Mouse (Mus musculus): ENCODE measurements around the gene Bpifb2.
"Not testable (repeated sequence)": the region's sequence is repeated elsewhere in the genome, so short reads cannot be mapped to it uniquely, and the experiment has no call there.

The Bpifb2 gene

GRCm38 (mm10) chr2:153874745-153875144 is at the start of gene Bpifb2:
Bpifb2 (plus strand) TSS chr2:153875045.
- DNase-seq: no peak

- not testable (repeated sequence) for DNase-seq
These were observed 48.9 kb upstream of the Bpifb2 start for GRCm38 (mm10) chr2:153825900-153826299.

- DNase-seq: peak; percentile 73 to 79
These were observed 47.5 kb upstream of the Bpifb2 start for GRCm38 (mm10) chr2:153827171-153827830.

- DNase-seq: no peak
These were observed 46.1 kb upstream of the Bpifb2 start for GRCm38 (mm10) chr2:153828704-153829103.

GRCm38 (mm10) chr2:153833291-153833690 is 41.6 kb upstream of the Bpifb2 start:
- DNase-seq: no peak

GRCm38 (mm10) chr2:153842854-153843253 is 32.0 kb upstream of the Bpifb2 start:
- DNase-seq: peak; percentile 60 to 65

GRCm38 (mm10) chr2:153848389-153848788 is 26.5 kb upstream of the Bpifb2 start:
- DNase-seq: no peak

- peak; percentile 67 to 76 for DNase-seq
These were observed 24.4 kb upstream of the Bpifb2 start for GRCm38 (mm10) chr2:153850351-153851029.

- DNase-seq: peak; percentile 90 to 91
These were observed 23.9 kb upstream of the Bpifb2 start for GRCm38 (mm10) chr2:153851030-153851360.

GRCm38 (mm10) chr2:153853544-153853943 is 21.3 kb upstream of the Bpifb2 start:
- no peak for DNase-seq

- DNase-seq: peak; percentile 86 to 89
These were observed 15.3 kb upstream of the Bpifb2 start for GRCm38 (mm10) chr2:153859581-153859980.

- DNase-seq: no peak
These were observed 14.5 kb upstream of the Bpifb2 start for GRCm38 (mm10) chr2:153860315-153860714.

GRCm38 (mm10) chr2:153860715-153861114 is 14.1 kb upstream of the Bpifb2 start:
- no peak for DNase-seq

GRCm38 (mm10) chr2:153861960-153862359 is 12.9 kb upstream of the Bpifb2 start:
- DNase-seq: no peak

GRCm38 (mm10) chr2:153870984-153871383 is 3.9 kb upstream of the Bpifb2 start, which contains the start of gene Sun5:
Sun5 (minus strand) TSS chr2:153871084.
- no peak for DNase-seq

GRCm38 (mm10) chr2:153899111-153899510 is 24.3 kb downstream of the Bpifb2 start:
- DNase-seq: peak; percentile 57 to 60

- no peak for DNase-seq
These were observed 25.2 kb downstream of the Bpifb2 start, which contains the start of gene Bpifb6 for GRCm38 (mm10) chr2:153900088-153900487. Bpifb6 (plus strand) TSS chr2:153900388.

GRCm38 (mm10) chr2:153902726-153903125 is 27.9 kb downstream of the Bpifb2 start:
- peak; percentile 73 to 84 for DNase-seq

- DNase-seq: no peak
These were observed 31.8 kb downstream of the Bpifb2 start for GRCm38 (mm10) chr2:153906626-153907025.

GRCm38 (mm10) chr2:153914151-153914550 is 39.3 kb downstream of the Bpifb2 start:
- DNase-seq: peak in 1 of 2 experiments; percentile 41

- DNase-seq: no peak
These were observed 43.1 kb downstream of the Bpifb2 start, which contains the start of gene Bpifb3 for GRCm38 (mm10) chr2:153917930-153918329. Bpifb3 (plus strand) TSS chr2:153918230.

- no peak for DNase-seq
These were observed 46.4 kb downstream of the Bpifb2 start for GRCm38 (mm10) chr2:153921246-153921645.

- peak; percentile 85 to 91 for DNase-seq
These were observed 55.1 kb downstream of the Bpifb2 start for GRCm38 (mm10) chr2:153929871-153930413.

GRCm38 (mm10) chr2:153931125-153931524 is 56.3 kb downstream of the Bpifb2 start:
- no peak for DNase-seq
